Mouse (Mus musculus) NIH3T3 (cell line): Measurements from ENCODE around the gene Pdzd2.

Experiments used
- DNase-seq: peaks from one replicate; pipeline ENCODE4 v3.0.0-alpha.2; 2012; ENCODE audit warnings: low read depth

Gene Pdzd2

DNA sequence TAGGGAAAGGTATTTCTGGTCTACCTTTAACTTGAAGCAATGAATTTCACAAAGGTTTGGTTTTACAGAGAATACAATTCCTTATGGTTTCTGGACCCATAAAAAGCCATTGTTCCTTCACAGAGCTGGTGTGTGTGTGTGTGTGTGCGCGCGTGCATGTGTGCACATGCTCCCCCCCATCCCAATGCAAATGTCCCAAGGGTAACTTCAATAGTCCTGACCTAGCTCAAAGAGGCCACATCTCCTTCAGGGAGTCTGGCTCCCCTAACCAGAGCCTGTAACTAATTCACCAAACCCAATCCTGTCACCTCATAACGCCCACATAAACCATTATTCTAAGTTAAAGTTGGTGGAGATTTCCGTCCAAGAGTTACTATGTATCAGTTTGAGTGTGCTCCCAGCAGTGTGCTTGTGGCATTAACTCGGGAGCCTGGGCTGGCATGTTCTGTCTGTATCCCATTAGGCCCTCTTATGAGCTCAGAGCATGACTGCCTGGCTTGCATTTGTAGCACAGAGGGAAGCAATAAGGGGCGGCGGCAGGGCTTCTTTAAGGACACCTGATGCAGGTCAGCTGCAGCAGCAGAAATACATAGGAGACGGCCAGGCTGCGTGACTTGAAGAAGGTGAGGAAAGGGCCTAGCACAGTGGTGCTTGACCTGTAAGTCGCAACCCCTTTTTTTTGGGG lies 200.0 kb downstream of the Pdzd2 start:
- no peak for DNase-seq

DNA sequence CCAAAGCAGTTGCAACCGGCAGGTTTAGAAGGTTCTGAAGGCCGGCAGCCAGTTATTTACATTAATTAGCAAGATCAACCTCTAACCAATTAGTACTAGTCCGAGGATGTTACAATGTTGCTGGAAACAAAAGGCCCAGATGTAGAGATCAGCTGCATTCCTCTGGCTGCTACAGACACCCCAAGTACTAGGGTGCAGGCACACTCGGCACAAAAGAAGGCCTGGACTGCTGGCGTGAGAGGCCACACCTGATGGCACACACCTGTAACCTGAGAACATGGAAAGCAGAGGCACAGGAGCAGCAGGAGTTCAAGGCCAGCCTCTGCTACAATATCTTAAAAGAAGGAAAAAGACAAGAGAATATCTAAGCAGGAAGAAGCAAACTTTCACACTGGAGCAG lies 206.5 kb downstream of the Pdzd2 start:
- DNase-seq, result no peak

DNA sequence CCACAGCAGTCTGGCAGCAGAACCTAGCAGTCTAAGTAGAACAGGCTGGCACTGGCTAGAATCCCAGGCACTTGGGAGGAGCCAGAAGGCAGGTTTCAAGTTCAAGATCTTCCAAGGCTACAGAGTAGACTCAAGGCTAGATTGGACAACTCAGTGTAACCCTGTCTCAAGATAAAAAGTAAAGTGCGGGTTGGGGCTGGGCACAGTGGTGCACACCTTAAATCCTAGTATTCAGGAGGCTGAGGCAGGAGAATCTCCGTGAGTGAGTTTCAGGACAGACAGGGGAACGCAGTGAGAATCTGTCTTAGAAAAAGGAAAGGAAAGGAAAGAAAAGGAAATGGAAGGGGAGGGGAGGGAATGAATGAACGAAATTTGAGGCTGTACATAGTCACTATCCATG lies 207.2 kb downstream of the Pdzd2 start:
- DNase-seq, result no peak

DNA sequence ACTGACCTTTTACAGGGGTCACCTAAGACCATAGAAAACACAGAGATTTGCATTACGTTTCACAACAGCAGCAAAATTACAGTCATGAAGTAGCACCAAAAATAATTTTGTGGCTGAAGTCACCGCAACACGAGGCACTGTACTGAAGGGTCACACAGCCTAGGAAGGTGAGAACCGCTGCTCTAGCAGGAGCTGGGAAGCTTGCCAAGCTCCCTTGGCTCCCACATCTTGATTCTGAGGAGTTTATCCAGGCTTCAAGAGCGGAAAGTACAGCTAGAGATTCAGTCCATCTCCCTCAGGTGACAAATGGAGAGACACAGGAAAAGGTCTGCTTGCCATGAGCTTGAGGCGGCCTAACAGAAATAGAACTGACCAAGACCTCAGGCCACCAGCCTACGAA lies 216.9 kb downstream of the Pdzd2 start:
- no peak for DNase-seq

DNA sequence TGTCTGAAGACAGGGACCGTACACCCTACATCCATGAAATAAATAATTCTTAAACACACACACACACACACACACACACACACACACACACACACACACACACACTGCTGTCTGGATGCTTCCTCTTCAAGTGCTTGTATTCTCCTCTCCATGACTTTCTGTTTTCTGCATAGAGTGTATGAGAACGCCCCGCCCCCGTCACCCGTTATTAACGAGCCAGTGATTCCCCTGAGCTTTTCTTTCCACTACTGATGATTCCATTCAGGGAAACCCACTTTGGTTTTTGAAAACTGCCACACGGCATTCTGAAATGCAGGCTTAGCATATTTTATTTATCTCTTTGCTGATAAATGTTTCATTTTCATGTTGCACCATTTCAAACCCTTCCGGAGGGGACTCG lies 219.4 kb downstream of the Pdzd2 start:
- DNase-seq, result no peak

DNA sequence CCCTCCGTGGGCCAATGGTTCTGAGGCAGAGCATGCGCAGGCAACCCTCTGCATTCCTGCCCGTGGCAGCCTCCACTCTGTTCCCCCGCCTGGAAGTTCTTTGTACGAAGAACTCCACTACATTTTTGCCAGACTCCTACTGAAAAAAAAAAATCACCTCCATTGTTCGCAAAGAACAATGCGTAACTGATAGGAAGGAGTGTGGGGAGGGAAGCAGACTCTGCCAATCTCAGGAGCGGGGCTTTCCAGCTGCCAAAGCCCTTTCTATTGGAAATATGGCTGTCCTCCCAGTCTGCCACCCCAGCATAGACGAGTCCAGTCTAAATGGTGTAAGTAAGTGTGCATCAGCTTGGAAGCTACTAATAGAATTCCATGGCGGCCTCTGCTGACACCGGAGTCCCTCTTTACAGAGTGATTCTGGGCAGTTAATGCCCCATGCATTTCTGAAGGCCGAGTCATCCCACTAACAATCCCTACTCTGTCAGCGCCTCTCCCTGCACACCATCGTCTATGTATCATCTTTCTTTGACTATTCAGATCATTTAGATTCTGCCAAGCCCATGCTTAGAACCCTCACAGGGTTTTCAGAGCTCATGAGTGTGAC lies 221.3 kb downstream of the Pdzd2 start:
- peak; percentile 44 for DNase-seq

DNA sequence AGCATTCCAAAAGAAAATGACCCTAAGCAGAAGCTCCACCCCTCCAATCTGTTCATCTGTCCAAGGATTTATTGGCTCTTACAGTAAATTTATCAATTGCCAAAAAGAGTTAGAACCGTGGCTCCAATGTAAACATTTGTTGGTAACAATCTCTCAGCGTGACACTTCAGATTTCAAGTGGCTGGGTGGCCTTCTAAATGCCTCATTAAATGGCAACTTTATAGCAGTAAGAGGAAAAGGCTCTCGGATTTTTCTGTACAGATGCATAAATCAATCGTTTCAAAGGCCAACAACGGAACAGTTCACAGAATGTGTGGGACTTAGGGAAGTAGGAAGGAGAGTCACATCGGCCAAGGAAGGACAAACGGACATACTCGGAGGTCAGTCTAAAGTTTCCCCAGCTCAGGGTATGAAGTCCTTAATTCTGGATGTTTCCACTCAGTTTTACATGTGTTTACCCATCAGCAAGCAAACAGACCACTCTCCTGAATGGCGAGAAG lies 222.4 kb downstream of the Pdzd2 start:
- no peak for DNase-seq

DNA sequence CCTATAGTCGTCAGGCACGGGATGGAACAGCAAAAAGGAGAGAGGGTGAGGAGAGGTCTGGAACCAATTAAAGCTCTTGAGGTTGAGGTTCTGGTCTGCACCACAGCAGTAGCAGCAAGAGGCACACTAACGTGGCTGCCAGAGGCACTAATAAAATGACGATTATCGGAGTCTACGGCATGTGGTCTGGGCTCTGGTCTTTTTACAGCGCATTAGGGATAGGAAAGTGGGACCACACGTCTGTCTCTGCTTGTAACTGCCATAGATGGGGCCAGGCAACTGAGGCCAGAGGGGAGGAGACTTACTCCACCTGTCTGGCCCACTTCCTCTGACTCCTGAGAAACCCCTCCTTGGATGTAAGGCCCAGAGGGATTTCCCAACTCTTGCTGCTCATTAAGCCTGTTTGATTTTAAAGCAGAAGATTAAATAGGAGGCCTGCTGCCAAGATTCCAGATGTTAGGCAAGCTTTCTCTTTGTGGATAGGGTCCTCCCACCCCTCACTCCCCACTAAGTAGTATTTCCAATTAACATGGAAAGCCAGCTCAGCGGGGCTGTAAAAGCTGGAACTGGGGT lies 224.4 kb downstream of the Pdzd2 start:
- DNase-seq, result no peak

DNA sequence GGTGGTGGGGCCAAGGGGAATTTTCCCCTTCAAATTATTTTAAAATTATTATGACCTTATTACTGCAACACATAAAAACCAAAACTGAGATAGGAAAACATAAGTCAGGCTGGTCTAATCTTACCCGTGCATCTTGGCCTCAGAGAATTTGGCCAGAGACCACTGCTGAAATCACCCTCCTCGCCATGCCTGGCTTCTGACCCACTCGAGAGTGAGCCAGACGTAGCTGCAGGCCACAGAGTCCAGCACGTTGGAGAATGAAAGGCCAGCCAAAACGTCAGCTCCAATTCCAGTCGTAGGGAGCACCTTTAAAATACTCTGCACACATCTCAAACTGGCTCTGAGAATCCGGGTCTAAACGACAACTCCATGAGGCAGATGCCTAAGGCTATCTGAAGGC lies 226.2 kb downstream of the Pdzd2 start:
- no peak for DNase-seq

DNA sequence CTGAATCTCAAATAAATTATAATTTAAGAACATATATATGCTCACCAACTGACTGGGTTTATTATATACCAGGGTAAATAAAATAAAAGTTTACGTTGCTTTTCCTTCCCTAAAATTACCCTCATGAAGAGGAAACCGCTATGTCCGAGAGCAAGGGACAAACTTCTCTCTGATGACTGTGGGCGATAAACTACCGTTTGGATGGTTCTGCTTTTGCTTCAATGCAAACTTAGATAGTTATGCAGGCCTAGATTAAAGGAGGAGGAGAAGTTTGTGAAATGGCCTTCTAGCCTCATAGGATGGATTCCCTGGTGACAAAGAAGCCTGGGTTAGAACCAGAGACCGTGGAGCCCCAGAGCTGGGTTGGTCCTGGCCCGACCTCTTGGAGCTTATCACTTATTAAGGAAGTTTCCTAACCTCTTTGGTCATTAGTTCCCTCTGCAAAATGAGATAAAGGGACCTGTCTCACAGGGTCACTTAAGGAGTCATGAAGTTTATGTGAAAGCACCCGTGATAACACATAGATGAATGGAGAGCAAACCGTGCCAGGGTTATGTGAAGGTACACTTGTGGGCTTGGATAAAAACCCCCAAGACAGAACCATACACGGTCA lies 230.9 kb downstream of the Pdzd2 start:
- DNase-seq, result no peak

DNA sequence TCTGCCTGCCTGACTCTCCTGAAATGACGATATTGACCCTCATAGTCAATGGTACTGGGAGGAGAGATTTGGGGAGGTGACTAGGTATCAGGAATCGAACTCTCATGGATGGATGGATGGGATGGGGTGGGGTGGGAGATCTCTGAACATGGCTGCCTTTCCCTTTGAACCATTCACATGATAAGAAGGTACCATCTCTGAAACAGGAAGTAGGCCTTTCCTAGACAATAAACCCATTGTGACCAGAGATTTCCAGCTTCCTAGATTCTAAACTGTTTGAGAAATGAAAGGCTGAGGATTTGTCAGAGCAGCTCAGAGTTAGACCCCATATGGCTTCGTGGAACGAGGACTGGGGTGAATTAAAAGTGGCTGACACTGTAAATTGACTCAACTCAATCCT lies 232.2 kb downstream of the Pdzd2 start:
- no peak for DNase-seq

DNA sequence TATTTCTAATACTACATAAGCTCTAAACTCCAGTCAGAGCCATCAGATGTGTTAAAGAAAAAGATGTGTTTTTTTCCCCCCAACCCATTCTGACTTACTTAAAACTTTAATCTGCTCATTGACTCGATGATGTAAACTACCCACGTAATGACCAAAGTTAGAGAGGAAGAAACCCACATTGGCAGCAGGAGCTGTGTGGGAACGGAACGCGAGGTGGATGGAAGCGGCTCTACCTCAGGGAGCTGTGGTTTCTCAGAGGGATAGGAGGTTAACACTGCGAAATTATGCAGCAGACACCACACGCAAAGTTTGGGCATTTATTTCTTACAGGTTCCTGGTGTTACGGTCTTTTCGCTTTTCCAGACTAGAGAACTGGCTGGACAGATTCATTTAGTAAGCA lies 233.2 kb downstream of the Pdzd2 start:
- DNase-seq, result no peak

DNA sequence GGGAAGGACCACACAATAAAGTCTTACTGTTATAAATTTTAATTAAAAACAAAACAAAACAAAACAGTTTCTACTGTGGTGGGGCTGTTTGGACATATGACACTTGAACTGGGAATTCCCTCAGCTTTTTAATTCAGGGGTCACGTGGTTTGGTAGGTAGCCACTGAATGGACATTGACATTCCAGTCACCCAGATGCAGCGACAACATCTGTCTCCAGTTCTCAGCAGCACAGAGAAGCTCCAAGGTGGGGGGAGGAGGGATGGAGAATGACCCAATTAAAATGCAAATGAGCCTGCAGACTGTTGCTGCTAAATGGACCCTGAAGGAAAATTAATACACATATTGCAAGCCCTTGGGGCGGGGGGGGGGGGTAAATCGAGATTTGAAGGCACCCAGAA lies 233.6 kb downstream of the Pdzd2 start:
- DNase-seq, result no peak

DNA sequence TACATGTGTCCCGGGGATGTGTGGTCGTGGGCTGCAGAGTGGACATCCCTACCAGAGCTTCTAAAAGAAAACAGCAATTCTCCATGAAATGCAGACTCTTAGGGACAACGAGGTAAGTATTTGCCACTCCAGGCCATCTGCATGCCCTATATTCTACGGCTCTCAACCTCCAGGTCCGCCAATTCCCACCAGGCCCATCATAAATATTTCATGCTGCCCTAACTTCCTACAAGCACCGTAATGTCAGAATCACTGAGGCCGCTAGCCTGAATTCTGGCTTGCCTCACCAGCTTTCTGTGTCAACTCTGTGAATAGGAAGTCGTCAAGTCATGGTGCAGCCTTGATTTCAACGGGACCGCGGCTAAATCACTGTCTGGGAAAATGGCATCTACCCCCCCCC lies 234.2 kb downstream of the Pdzd2 start:
- no peak for DNase-seq

DNA sequence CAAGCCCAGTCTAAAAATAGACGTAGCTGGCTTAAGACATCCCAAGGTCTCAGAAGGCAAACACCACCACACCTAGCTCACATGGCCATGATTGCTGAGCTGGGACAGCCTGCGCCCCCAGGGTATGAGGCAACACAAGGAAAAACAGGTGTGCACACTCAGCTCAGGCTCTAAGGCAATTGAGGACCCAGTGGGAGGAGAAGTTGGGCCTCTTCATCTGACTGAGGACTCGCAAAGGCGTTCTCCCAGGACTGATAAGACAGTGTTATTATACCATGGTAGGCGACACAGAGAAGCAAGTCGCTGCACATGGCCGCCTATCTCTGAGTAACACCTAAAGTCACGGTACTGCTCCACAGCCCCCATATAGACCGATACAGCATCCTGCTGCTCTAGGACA lies 235.8 kb downstream of the Pdzd2 start:
- DNase-seq, result no peak

DNA sequence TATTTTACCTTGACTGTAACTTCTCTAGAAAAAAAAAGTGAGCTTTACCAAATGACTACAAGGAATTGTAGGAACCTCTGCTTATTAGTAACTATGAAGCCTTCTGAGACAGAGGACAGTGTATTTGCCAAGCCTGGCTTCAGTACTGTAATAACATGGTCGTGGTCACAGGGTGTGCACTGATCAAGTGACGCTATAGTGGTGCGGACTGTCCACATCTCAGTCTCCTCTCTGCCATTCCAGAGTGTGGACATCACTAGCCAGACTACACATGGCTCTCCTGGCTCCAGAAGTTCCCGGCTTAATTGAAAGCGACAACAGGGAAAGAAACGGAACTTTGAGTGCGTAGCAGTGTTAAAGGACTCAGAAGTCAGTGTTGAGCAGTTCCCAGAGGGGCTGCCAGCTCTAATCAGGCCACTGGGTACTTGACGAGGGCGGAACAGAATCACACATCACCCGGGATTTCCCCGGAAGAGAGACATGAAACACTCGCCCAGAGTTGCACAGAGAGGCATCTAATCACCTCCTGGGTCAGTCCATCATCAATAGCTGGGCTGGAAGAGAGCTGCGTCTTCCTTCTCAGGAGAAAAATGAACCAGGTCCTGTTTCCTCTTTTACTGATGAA lies 237.7 kb downstream of the Pdzd2 start:
- DNase-seq, result no peak

DNA sequence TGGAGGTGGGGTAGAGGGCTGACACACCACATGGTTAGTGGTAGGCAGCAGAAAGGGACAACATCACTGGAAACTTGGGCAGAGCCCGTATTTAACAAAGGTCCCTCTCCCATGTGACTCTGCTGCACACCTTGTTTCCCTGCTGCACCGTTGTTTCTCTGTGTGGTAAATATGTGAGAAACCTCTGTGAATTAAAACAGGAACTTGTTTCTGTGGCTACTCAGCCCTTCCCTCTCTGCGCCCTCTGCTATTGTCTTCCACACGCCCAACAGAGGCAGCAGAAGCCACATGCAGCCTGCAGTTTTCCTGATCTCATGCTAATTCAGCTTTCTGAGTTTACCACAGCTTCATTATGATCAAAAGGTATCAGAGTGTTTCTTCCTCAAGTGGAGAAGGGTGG lies 239.1 kb downstream of the Pdzd2 start:
- no peak for DNase-seq

DNA sequence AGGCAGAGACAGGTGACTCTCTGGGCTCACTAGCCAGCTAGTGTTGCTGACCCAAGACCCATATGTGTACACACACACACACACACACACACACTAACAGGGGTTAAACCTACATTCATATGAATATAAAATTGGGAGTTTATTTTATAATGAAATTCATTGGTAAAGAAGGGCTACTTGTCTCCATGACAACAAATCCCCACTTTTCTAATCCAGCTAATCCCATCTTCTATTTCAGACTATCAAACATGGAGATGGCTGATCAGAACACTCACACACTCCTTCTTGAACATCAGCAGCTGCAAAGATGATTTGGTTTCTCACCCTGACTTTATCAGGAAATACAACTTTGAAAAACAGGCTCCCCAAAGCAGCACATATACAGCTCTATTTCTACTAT lies 245.6 kb downstream of the Pdzd2 start:
- DNase-seq, result no peak

DNA sequence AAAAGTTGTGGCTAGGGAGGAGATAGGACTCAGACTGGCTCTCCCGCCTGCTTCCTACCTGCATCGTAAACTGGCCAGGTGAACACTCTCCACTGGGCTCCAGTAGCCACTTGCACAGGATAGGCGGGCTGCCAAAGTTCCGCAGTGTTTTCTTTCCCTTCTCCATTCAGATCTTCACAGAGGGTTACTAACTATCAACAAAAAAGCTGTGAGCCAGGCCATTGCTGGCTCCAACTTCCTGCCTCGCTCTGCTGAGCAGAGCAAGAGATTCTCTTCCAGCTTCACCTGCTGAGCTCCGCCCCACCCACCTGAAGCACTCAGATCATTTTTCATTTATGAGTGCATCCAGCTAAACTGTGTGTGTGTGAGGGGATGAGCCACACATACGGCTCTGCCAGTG lies 246.5 kb downstream of the Pdzd2 start:
- DNase-seq, result no peak

DNA sequence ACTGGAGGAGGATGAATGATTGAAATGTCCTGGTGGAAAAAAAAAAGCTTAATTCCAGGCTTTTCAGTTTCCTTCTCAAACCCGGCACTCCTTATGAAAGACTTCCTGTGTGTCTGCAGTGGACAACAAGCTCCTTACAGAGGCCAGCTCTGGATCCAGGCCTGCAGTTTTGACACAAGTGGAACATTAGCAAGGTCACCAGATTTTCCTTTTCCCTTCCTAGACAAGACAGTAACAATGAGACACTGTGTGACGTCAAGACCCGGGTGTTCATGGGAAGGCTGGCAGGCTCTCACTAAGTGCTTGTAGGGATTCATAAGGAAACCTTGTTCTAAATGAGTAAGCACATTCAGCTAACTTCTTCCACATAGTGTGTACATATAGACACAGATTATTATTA lies 248.8 kb downstream of the Pdzd2 start:
- DNase-seq, result peak; percentile 7

DNA sequence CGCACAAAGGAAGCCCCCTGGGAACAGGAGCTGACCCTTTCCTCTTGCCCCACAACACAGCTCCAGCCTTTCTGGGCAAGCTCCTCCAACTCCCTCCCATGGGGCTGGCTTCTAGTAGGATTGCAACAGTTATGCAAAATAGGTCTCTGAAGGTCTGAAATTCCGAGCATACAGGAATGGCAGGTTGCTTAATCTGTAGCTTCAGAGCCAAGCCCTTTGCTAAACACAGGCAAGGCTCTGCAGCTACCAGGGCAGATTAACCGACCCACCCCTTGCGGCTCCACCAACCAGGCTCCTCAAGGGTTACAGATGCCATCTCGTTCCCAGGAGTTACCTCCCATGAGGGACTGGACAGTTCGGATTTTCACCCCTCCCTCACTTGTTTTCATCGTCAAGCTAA lies 249.2 kb downstream of the Pdzd2 start:
- peak; percentile 64 for DNase-seq

DNA sequence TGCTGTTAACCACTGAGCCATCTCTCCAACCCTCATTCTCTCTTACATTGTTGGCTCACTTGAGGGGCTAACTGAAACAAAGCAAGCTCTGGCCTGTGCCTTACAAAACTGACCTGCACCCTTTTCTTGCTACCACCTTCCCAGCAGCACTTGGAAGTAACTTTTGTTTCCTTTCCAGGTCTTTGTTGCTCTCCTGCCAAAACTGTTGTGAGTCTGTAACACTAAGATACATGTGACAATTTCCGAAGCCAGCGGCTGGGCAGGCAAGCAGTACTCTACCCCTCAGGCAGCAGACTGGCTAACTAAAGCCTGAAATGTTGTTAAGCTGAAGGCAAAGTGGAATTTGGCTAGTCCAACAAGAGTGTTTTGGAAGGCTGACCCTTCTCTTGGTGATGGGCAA lies 251.4 kb downstream of the Pdzd2 start:
- DNase-seq, result no peak

DNA sequence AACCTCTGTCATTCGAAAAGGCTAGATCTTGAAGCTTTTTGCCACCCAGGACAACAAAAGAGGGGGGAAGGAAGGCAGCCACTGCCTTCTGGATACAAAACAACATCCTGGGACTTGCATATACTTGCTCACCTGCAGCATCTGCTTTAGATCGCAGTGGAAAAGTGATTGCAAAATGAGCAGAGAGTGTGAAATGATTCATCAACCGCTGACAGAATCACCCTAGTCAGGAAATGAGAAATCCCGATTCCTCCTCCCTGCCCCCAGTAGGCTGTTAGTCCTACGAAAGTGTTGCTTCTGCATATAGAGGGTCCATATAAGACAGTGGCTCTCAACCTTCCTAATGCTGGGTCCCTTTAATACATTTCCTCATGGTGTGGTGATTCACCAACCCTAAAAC lies 258.5 kb downstream of the Pdzd2 start:
- no peak for DNase-seq
